Mouse (Mus musculus): Measurements from ENCODE around the gene St3gal4. TPM values are rescaled to one million over a fixed set of nuclear protein-coding genes. Genes with fewer than 3 reads are reported as not detected.

The St3gal4 gene
- polyA plus RNA-seq, 1 experiment from 2014 or later, result 27.9 TPM

GRCm38 (mm10) chr9:35038922-35039586, 80.0 kb downstream of the St3gal4 start:
- no peak overlapping the region for H3K4me2 ChIP-seq
- WGBS (ENCODE audit: insufficient replicate concordance), result 47% methylated on average over 7 of the region's 7 CpGs
- no peak for ATAC-seq

GRCm38 (mm10) chr9:35035074-35035473, 84.0 kb downstream of the St3gal4 start:
- ATAC-seq, result no peak
- H3K4me3 ChIP-seq, result no peak overlapping the region
- H3K27me3 ChIP-seq (replicated peaks), result peaks cover 24% of the 10 kb centered on the region
- H3K9me3 ChIP-seq (replicated peaks), result no peaks in the 10 kb centered on the region
- H3K36me3 ChIP-seq, result no peaks in the 10 kb centered on the region
- 45% methylated on average over 14 of the region's 14 CpGs for WGBS (ENCODE audit: insufficient replicate concordance)
- no peak overlapping the region for H3K27ac ChIP-seq
- no peak overlapping the region for H3K9ac ChIP-seq
- H3K4me2 ChIP-seq, result no peak overlapping the region
- peaks cover 19% of the 10 kb centered on the region for H3K4me1 ChIP-seq

More at GRCm38 (mm10) chr9:35038922-35039586, 80.0 kb downstream of the St3gal4 start:
- H3K27me3 ChIP-seq (replicated peaks), result peaks cover 18% of the 10 kb centered on the region
- peaks cover 26% of the 10 kb centered on the region for H3K4me1 ChIP-seq
- no peaks in the 10 kb centered on the region for H3K9me3 ChIP-seq (replicated peaks)
- H3K27ac ChIP-seq, result peak overlapping the region; percentile 37; the same call in 1 of the 2 replicates
- peaks cover 3% of the 10 kb centered on the region; the same call in 1 of the 2 replicates for H3K36me3 ChIP-seq
- H3K4me3 ChIP-seq, result no peak overlapping the region
- H3K9ac ChIP-seq, result no peak overlapping the region

GRCm38 (mm10) chr9:35032457-35032856, 86.6 kb downstream of the St3gal4 start:
- no peaks in the 10 kb centered on the region for H3K36me3 ChIP-seq
- no peaks in the 10 kb centered on the region for H3K9me3 ChIP-seq (replicated peaks)
- ATAC-seq, result no peak
- peaks cover 7% of the 10 kb centered on the region; the same call in 1 of the 2 replicates for H3K4me1 ChIP-seq
- H3K9ac ChIP-seq, result no peak overlapping the region
- H3K4me3 ChIP-seq, result no peak overlapping the region
- no peak overlapping the region for H3K4me2 ChIP-seq
- H3K27me3 ChIP-seq (replicated peaks), result peaks cover 24% of the 10 kb centered on the region
- WGBS (ENCODE audit: insufficient replicate concordance), result 70% methylated on average over 6 of the region's 6 CpGs
- H3K27ac ChIP-seq, result no peak overlapping the region

GRCm38 (mm10) chr9:35030823-35031222, 88.2 kb downstream of the St3gal4 start:
- H3K27ac ChIP-seq, result no peak overlapping the region
- ATAC-seq, result no peak
- no peaks in the 10 kb centered on the region for H3K36me3 ChIP-seq
- H3K27me3 ChIP-seq (replicated peaks), result peaks cover 29% of the 10 kb centered on the region
- no peak overlapping the region for H3K9ac ChIP-seq
- H3K9me3 ChIP-seq (replicated peaks), result no peaks in the 10 kb centered on the region
- H3K4me3 ChIP-seq, result no peak overlapping the region
- no peak overlapping the region for H3K4me2 ChIP-seq
- H3K4me1 ChIP-seq, result peaks cover 7% of the 10 kb centered on the region; the same call in 1 of the 2 replicates
- 62% methylated on average over 5 of the region's 5 CpGs for WGBS (ENCODE audit: insufficient replicate concordance)

GRCm38 (mm10) chr9:35027382-35027997, 91.6 kb downstream of the St3gal4 start:
- Histone ChIP-seq H3K4me1 (peaks cover 5% of the 10 kb centered on the region; the same call in 1 of the 2 replicates), H3K9ac (no peak overlapping the region), H3K4me2 (no peak overlapping the region), H3K27ac (no peak overlapping the region), H3K9me3 (replicated peaks) (no peaks in the 10 kb centered on the region), H3K4me3 (no peak overlapping the region), H3K36me3 (no peaks in the 10 kb centered on the region), H3K27me3 (replicated peaks) (peaks cover 40% of the 10 kb centered on the region)
- 64% methylated on average over 6 of the region's 6 CpGs for WGBS (ENCODE audit: insufficient replicate concordance)
- ATAC-seq, result no peak

GRCm38 (mm10) chr9:35026897-35027311, 92.2 kb downstream of the St3gal4 start:
- H3K36me3 ChIP-seq, result no peaks in the 10 kb centered on the region
- WGBS (ENCODE audit: insufficient replicate concordance), result 49% methylated on average over 6 of the region's 6 CpGs
- H3K4me2 ChIP-seq, result no peak overlapping the region
- H3K27me3 ChIP-seq (replicated peaks), result peaks cover 38% of the 10 kb centered on the region
- peaks cover 5% of the 10 kb centered on the region; the same call in 1 of the 2 replicates for H3K4me1 ChIP-seq
- ATAC-seq, result no peak
- no peak overlapping the region for H3K27ac ChIP-seq
- H3K4me3 ChIP-seq, result no peak overlapping the region
- H3K9me3 ChIP-seq (replicated peaks), result no peaks in the 10 kb centered on the region
- no peak overlapping the region for H3K9ac ChIP-seq

- Histone ChIP-seq H3K27ac (no peak overlapping the region), H3K36me3 (no peaks in the 10 kb centered on the region), H3K9ac (no peak overlapping the region), H3K4me1 (peaks cover 5% of the 10 kb centered on the region; the same call in 1 of the 2 replicates), H3K27me3 (replicated peaks) (peaks cover 38% of the 10 kb centered on the region), H3K4me2 (no peak overlapping the region), H3K4me3 (no peak overlapping the region), H3K9me3 (replicated peaks) (no peaks in the 10 kb centered on the region)
- WGBS (ENCODE audit: insufficient replicate concordance), result 62% methylated on average over 6 of the region's 6 CpGs
- no peak for ATAC-seq
Observed at GRCm38 (mm10) chr9:35026311-35026710, 92.8 kb downstream of the St3gal4 start.

- Histone ChIP-seq H3K36me3 (no peaks in the 10 kb centered on the region), H3K27me3 (replicated peaks) (peaks cover 46% of the 10 kb centered on the region), H3K4me2 (peak overlapping the region; percentile 52), H3K4me3 (peak overlapping the region; percentile 14; the same call in 1 of the 2 replicates), H3K4me1 (peaks cover 5% of the 10 kb centered on the region; the same call in 1 of the 2 replicates), H3K27ac (no peak overlapping the region), H3K9me3 (replicated peaks) (no peaks in the 10 kb centered on the region), H3K9ac (no peak overlapping the region)
- no peak for ATAC-seq
- 6% methylated on average over 25 of the region's 25 CpGs for WGBS (ENCODE audit: insufficient replicate concordance)
Observed at GRCm38 (mm10) chr9:35024591-35025496, 94.2 kb downstream of the St3gal4 start.

- H3K27me3 ChIP-seq (replicated peaks), result peaks cover 76% of the 10 kb centered on the region
- no peak for ATAC-seq
- 80% methylated on average over 1 of the region's 1 CpGs for WGBS (ENCODE audit: insufficient replicate concordance)
Observed at GRCm38 (mm10) chr9:35021744-35022143, 97.3 kb downstream of the St3gal4 start.

GRCm38 (mm10) chr9:35020015-35020653, 98.9 kb downstream of the St3gal4 start:
- Histone ChIP-seq H3K4me1 (peaks cover 1% of the 10 kb centered on the region; the same call in 1 of the 2 replicates), H3K36me3 (no peaks in the 10 kb centered on the region), H3K9ac (no peak overlapping the region), H3K4me2 (no peak overlapping the region), H3K4me3 (no peak overlapping the region), H3K27me3 (replicated peaks) (peaks cover 66% of the 10 kb centered on the region), H3K9me3 (replicated peaks) (no peaks in the 10 kb centered on the region), H3K27ac (no peak overlapping the region)
- no peak for ATAC-seq
- WGBS (ENCODE audit: insufficient replicate concordance), result 47% methylated on average over 11 of the region's 11 CpGs

More at GRCm38 (mm10) chr9:35021744-35022143, 97.3 kb downstream of the St3gal4 start:
- H3K36me3 ChIP-seq, result no peaks in the 10 kb centered on the region
- H3K4me1 ChIP-seq, result peaks cover 5% of the 10 kb centered on the region; the same call in 1 of the 2 replicates
- H3K27ac ChIP-seq, result no peak overlapping the region
- no peak overlapping the region for H3K4me3 ChIP-seq
- no peak overlapping the region for H3K9ac ChIP-seq
- H3K4me2 ChIP-seq, result no peak overlapping the region
- H3K9me3 ChIP-seq (replicated peaks), result no peaks in the 10 kb centered on the region

- H3K4me3 ChIP-seq, result no peak overlapping the region
- no peak overlapping the region for H3K4me2 ChIP-seq
- no peak overlapping the region for H3K27ac ChIP-seq
- WGBS (ENCODE audit: insufficient replicate concordance), result 8% methylated on average over 3 of the region's 3 CpGs
- no peaks in the 10 kb centered on the region; the same call in 1 of the 2 replicates for H3K4me1 ChIP-seq
- no peak overlapping the region for H3K9ac ChIP-seq
- H3K27me3 ChIP-seq (replicated peaks), result peaks cover 59% of the 10 kb centered on the region
- no peak for ATAC-seq
- no peaks in the 10 kb centered on the region for H3K9me3 ChIP-seq (replicated peaks)
- H3K36me3 ChIP-seq, result no peaks in the 10 kb centered on the region
Observed at GRCm38 (mm10) chr9:35019372-35019771, 99.7 kb downstream of the St3gal4 start.
